Comparison of ENCODE assay signal across 13 mouse cellular contexts in genomic region chr8:70616645-70617044, GRCm38 (mm10). TPM values are rescaled to one million over a fixed set of nuclear protein-coding genes. Genes with fewer than 3 reads are reported as not detected.
A peak's percentile ranks its signal among the peaks of the same experiment; 100 is the strongest.
DNase-seq lines count a peak whose midpoint lies in the region; ATAC-seq and TF ChIP-seq lines count a peak whose summit lies in the region.
"Had no signal": no experiment of that assay in that cellular context is flagged by ENCODE, and none has a peak within 500 bp of the region (broad histone marks: within the 10 kb centered on the region; RNA-seq: fewer than 3 reads in every experiment).

No protein-coding gene starts in this region.

- H3K4me2 ChIP-seq in liver, embryonic 16.5 days (ENCODE audit: low read depth, low read length) = no peak overlapping the region

- H3K4me3 ChIP-seq in layer of hippocampus, adult 2 months = no peak overlapping the region
- no peak overlapping the region for H3K4me3 ChIP-seq in MEL (ENCODE audit: control insufficient read depth in 1 of 2, insufficient read depth in 1 of 2, low read depth in 2 of 2, low read length in 2 of 2)
- peak overlapping the region; percentile 25; the same call in 1 of the 2 replicates for H3K4me3 ChIP-seq in liver, embryonic 16.5 days (ENCODE audit: low read depth, low read length)
- no peak overlapping the region for H3K4me3 ChIP-seq in left cerebral cortex, adult 2 months
- H3K4me3 ChIP-seq: limb, embryonic 10.5 days had no signal

- TF ChIP-seq CTCF in layer of hippocampus, adult 2 months (conservative IDR thresholded peaks at IDR 0.05) = no peak
- no peak for TF ChIP-seq CTCF in MEL (IDR thresholded peaks at IDR 0.05 in 2 of 3, conservative IDR thresholded peaks at IDR 0.05 in 1 of 3; ENCODE audit: control insufficient read depth in 1 of 3, insufficient read depth in 1 of 3, low read depth in 2 of 3, low read length in 3 of 3, poor library complexity in 1 of 3, severe bottlenecking in 1 of 3)
- no peak for TF ChIP-seq CTCF in left cerebral cortex, adult 2 months (IDR thresholded peaks at IDR 0.05)

- DNase-seq in layer of hippocampus, adult 2 months (ENCODE audit: low spot score in 2 of 2) = no peak
- DNase-seq in layer of hippocampus, postnatal 10 days (ENCODE audit: low spot score in 2 of 2) = no peak
- DNase-seq in 416B (ENCODE audit: low read depth) (peak; percentile 62), MEL (ENCODE audit: low read depth, low spot score) (peak; percentile 47)
- no peak for DNase-seq in left cerebral cortex, adult 2 months (ENCODE audit: extremely low spot score in 1 of 2, low spot score in 2 of 2)
- DNase-seq in kidney, postnatal 36 days = no peak
- no peak for DNase-seq in urinary bladder, postnatal 14 days (ENCODE audit: low spot score)
- DNase-seq: cerebellum, postnatal 36 days; gastrocnemius, postnatal 25 days had no signal

- TF ChIP-seq EP300 in MEL (IDR thresholded peaks at IDR 0.05; ENCODE audit: low read depth in 1 of 2, low read length in 2 of 2) = no peak

- no peaks in the 10 kb centered on the region for H3K27me3 ChIP-seq in MEL (ENCODE audit: control insufficient read depth in 1 of 2, insufficient read depth in 2 of 2, low read length in 2 of 2)
- no peaks in the 10 kb centered on the region for H3K27me3 ChIP-seq in liver, embryonic 16.5 days (ENCODE audit: control insufficient read depth, insufficient read depth, low read depth, low read length)

- no peaks in the 10 kb centered on the region for H3K9me3 ChIP-seq in MEL (replicated peaks; ENCODE audit: insufficient read depth, low read length)
- no peaks in the 10 kb centered on the region for H3K9me3 ChIP-seq in liver, embryonic 16.5 days (replicated peaks; ENCODE audit: control insufficient read depth, low read length)
- H3K9me3 ChIP-seq: limb, embryonic 10.5 days had no signal

- TF ChIP-seq RAD21 in MEL (IDR thresholded peaks at IDR 0.05; ENCODE audit: low read depth, low read length) = no peak

- no peak for TF ChIP-seq POLR2A in MEL (IDR thresholded peaks at IDR 0.05; ENCODE audit: control insufficient read depth in 1 of 2, insufficient read depth in 1 of 2, low read depth in 1 of 2, low read length in 2 of 2, poor library complexity in 1 of 2)

- peak overlapping the region; percentile 18; the same call in 1 of the 2 replicates for H3K27ac ChIP-seq in layer of hippocampus, adult 2 months
- no peak overlapping the region for H3K27ac ChIP-seq in MEL (ENCODE audit: control insufficient read depth, low read depth, low read length)
- peak overlapping the region; percentile 33; the same call in 1 of the 2 replicates for H3K27ac ChIP-seq in liver, embryonic 16.5 days (ENCODE audit: low read length)
- no peak overlapping the region for H3K27ac ChIP-seq in left cerebral cortex, adult 2 months

- H3K36me3 ChIP-seq in MEL (ENCODE audit: control insufficient read depth in 1 of 2, insufficient read depth in 2 of 2, low read length in 2 of 2) = peaks cover 0 to 17% of the 10 kb centered on the region in 2 experiments; a peak in 2 of 4 replicates
- no peaks in the 10 kb centered on the region for H3K36me3 ChIP-seq in liver, embryonic 16.5 days (ENCODE audit: control insufficient read depth, insufficient read depth)
- H3K36me3 ChIP-seq: limb, embryonic 10.5 days had no signal

- intact Hi-C loops in left cerebral cortex, adult 2 months (cut with DNase I) = no loop called here

- ATAC-seq in liver, embryonic 16.5 days (ENCODE audit: low read depth) = no peak
- ATAC-seq: forebrain, embryonic 16.5 days; intestine, embryonic 16.5 days had no signal

- no peak overlapping the region for H3K9ac ChIP-seq in MEL (ENCODE audit: control insufficient read depth, low read depth, low read length, poor library complexity, severe bottlenecking)
- no peak overlapping the region for H3K9ac ChIP-seq in liver, embryonic 16.5 days (ENCODE audit: low read depth, low read length)

- H3K4me1 ChIP-seq in MEL (ENCODE audit: control insufficient read depth in 1 of 2, insufficient read depth in 2 of 2, low read length in 2 of 2) = peaks cover 5 to 32% of the 10 kb centered on the region in 2 experiments
- peaks cover 49% of the 10 kb centered on the region for H3K4me1 ChIP-seq in liver, embryonic 16.5 days (ENCODE audit: control insufficient read depth, low read depth, low read length)

- no peaks in the 10 kb centered on the region for H3K79me2 ChIP-seq in MEL (ENCODE audit: control insufficient read depth, insufficient read depth, low read length, poor library complexity)

- WGBS in liver, embryonic 16.5 days (ENCODE audit: insufficient replicate concordance) = 30% methylated on average over 11 of the region's 11 CpGs

TF ChIP-seq in MEL, 35 proteins besides CTCF, POLR2A, EP300 and RAD21:
- TF ChIP-seq USF2 (IDR thresholded peaks at IDR 0.05; ENCODE audit: borderline replicate concordance in 1 of 2, insufficient read depth in 1 of 2, low read depth in 1 of 2, low read length in 2 of 2) (no peak), MAZ (IDR thresholded peaks at IDR 0.05; ENCODE audit: low read depth, low read length) (0 out of 2 replicates have a peak, but pooled peaks have one; percentile 1), GABPA (IDR thresholded peaks at IDR 0.05; ENCODE audit: low read depth, low read length) (no peak)
TF ChIP-seq in MEL: peak in this region for 1.

RNA-seq across cellular contexts. Expression of gene Lrrc25, which starts 0.7 kb away (rescaled TPM):
- under 1 TPM; 0.54 to 0.97 TPM for total RNA-seq in layer of hippocampus, adult 2 months (2021)
- total RNA-seq in layer of hippocampus, postnatal 10 days (2021) = 1 to 10 TPM in 1 of 2 experiments, under 1 TPM in 1; 0.96 to 2.3 TPM
- 0.20 and 0.39 TPM in 2 replicates for total RNA-seq in MEL (2012; rRNA removed)
- 1 to 10 TPM in 1 of 2 experiments, not detected in 1; 1.1 TPM for polyA plus RNA-seq in MEL (2012; ENCODE audit: insufficient read depth in 1 of 2, insufficient read length in 2 of 2, low read depth in 1 of 2, low replicate concordance in 2 of 2, missing spikeins in 1 of 2)
- 7.5 and 9.0 TPM in 2 replicates for polyA plus RNA-seq in liver, embryonic 16.5 days (2015; fragmentation: Nextera tagmentation; extraction: Ambion mirVana)
- total RNA-seq in left cerebral cortex, adult 2 months (2021) = under 1 TPM; 0.70 to 0.96 TPM

RNA-seq across cellular contexts. Expression of gene Ssbp4, which starts 8.0 kb away (rescaled TPM):
- 100 to 1,000 TPM; 274 to 297 TPM for total RNA-seq in layer of hippocampus, adult 2 months (2021)
- total RNA-seq in layer of hippocampus, postnatal 10 days (2021) = 100 to 1,000 TPM; 225 to 240 TPM
- total RNA-seq in MEL (2012; rRNA removed) = 80.2 and 84.9 TPM in 2 replicates
- 100 to 1,000 TPM in 1 of 2 experiments, not detected in 1; 212 TPM for polyA plus RNA-seq in MEL (2012; ENCODE audit: insufficient read depth in 1 of 2, insufficient read length in 2 of 2, low read depth in 1 of 2, low replicate concordance in 2 of 2, missing spikeins in 1 of 2)
- 25.1 and 32.3 TPM in 2 replicates for polyA plus RNA-seq in liver, embryonic 16.5 days (2015; fragmentation: Nextera tagmentation; extraction: Ambion mirVana)
- 100 to 1,000 TPM; 221 to 261 TPM for total RNA-seq in left cerebral cortex, adult 2 months (2021)

RNA-seq across cellular contexts. Expression of gene Gdf15, which starts 15.6 kb away (rescaled TPM):
- under 1 TPM in 1 of 2 experiments, not detected in 1; 0.25 TPM for total RNA-seq in layer of hippocampus, adult 2 months (2021)
- not detected for total RNA-seq in layer of hippocampus, postnatal 10 days (2021)
- total RNA-seq in MEL (2012; rRNA removed) = 0.15 and 1.8 TPM in 2 replicates
- under 1 TPM in 1 of 2 experiments, not detected in 1; 0.63 TPM for polyA plus RNA-seq in MEL (2012; ENCODE audit: insufficient read depth in 1 of 2, insufficient read length in 2 of 2, low read depth in 1 of 2, low replicate concordance in 2 of 2, missing spikeins in 1 of 2)
- polyA plus RNA-seq in liver, embryonic 16.5 days (2015; fragmentation: Nextera tagmentation; extraction: Ambion mirVana) = 2.7 and 3.1 TPM in 2 replicates
- total RNA-seq in left cerebral cortex, adult 2 months (2021) = not detected
- polyA plus RNA-seq: limb, embryonic 10.5 days had no signal

RNA-seq across cellular contexts. Expression of gene Isyna1, which starts 22.5 kb away (rescaled TPM):
- total RNA-seq in layer of hippocampus, adult 2 months (2021) = 10 to 100 TPM; 41.4 to 46.4 TPM
- 10 to 100 TPM; 56.5 to 57.8 TPM for total RNA-seq in layer of hippocampus, postnatal 10 days (2021)
- 84.1 and 90.9 TPM in 2 replicates for total RNA-seq in MEL (2012; rRNA removed)
- polyA plus RNA-seq in MEL (2012; ENCODE audit: insufficient read depth in 1 of 2, insufficient read length in 2 of 2, low read depth in 1 of 2, low replicate concordance in 2 of 2, missing spikeins in 1 of 2) = 100 to 1,000 TPM in 1 of 2 experiments, not detected in 1; 189 TPM
- polyA plus RNA-seq in liver, embryonic 16.5 days (2015; fragmentation: Nextera tagmentation; extraction: Ambion mirVana) = 35.0 and 38.0 TPM in 2 replicates
- total RNA-seq in left cerebral cortex, adult 2 months (2021) = 10 to 100 TPM; 52.9 to 55.3 TPM

RNA-seq across cellular contexts. Expression of gene Pgpep1, which starts 43.5 kb away (rescaled TPM):
- 10 to 100 TPM; 25.4 to 29.1 TPM for total RNA-seq in layer of hippocampus, adult 2 months (2021)
- 10 to 100 TPM; 25.8 to 31.9 TPM for total RNA-seq in layer of hippocampus, postnatal 10 days (2021)
- total RNA-seq in MEL (2012; rRNA removed) = 12.6 and 13.7 TPM in 2 replicates
- polyA plus RNA-seq in MEL (2012; ENCODE audit: insufficient read depth in 1 of 2, insufficient read length in 2 of 2, low read depth in 1 of 2, low replicate concordance in 2 of 2, missing spikeins in 1 of 2) = 10 to 100 TPM in 1 of 2 experiments, not detected in 1; 19.5 TPM
- polyA plus RNA-seq in liver, embryonic 16.5 days (2015; fragmentation: Nextera tagmentation; extraction: Ambion mirVana) = 18.9 and 20.5 TPM in 2 replicates
- 10 to 100 TPM; 15.5 to 17.5 TPM for total RNA-seq in left cerebral cortex, adult 2 months (2021)

Comparison
In these comparisons a context has a peak if more than half of its experiments do, and no peak if none do; other contexts are left out.
1. DNase-seq: peak in 416B (single experiment) and MEL (single experiment); none in layer of hippocampus, adult 2 months (0 of 2), layer of hippocampus, postnatal 10 days (0 of 2), left cerebral cortex, adult 2 months (0 of 2), kidney, postnatal 36 days (0 of 2) and urinary bladder, postnatal 14 days (single experiment).
2. H3K27ac ChIP-seq: peak in layer of hippocampus, adult 2 months (single experiment) and liver, embryonic 16.5 days (single experiment); none in MEL (single experiment) and left cerebral cortex, adult 2 months (single experiment).